Mouse (Mus musculus) lung, postnatal 0 days (tissue): ENCODE data around the gene Tuba3b. TPM values are rescaled to one million over a fixed set of nuclear protein-coding genes. Genes with fewer than 3 reads are reported as not detected.

Experiments used
- ATAC-seq: fragments of 200-750 bp; cut with Nextera tagmentation; 2 replicates; pipeline ENCODE4 v1.8.0; 2017; ENCODE audit warnings: moderate library complexity
- DNase-seq: peaks from one replicate; pipeline ENCODE4 v3.0.0-alpha.2; 2016; ENCODE audit warnings: low spot score
- H3K27ac ChIP-seq: fragments of 300-500 bp; sonication (generic); 2 replicates; pipeline ENCODE4 v1.5.1; 2014; ENCODE audit warnings: antibody characterized with exemption, mild to moderate bottlenecking, low read length, mixed read lengths
- H3K27me3 ChIP-seq: fragments of 300-500 bp; sonication (generic); replicated peaks from 2 replicates; pipeline ENCODE4 v1.6.1; 2014; ENCODE audit warnings: low read length, mixed read lengths; ENCODE audit not compliant: insufficient read depth
- H3K36me3 ChIP-seq: fragments of 300-500 bp; sonication (generic); 2 replicates; pipeline ENCODE4 v1.6.1; 2014; ENCODE audit warnings: low read length, mixed read lengths; ENCODE audit not compliant: insufficient read depth
- H3K4me1 ChIP-seq: fragments of 300-500 bp; sonication (generic); 2 replicates; pipeline ENCODE4 v1.6.1; 2014; ENCODE audit warnings: antibody characterized with exemption, low read depth, low read length, mixed read lengths; ENCODE audit not compliant: insufficient read depth
- H3K4me2 ChIP-seq: fragments of 300-500 bp; sonication (generic); replicated peaks from 2 replicates; pipeline ENCODE4 v1.6.1; 2014; ENCODE audit warnings: low read depth, mild to moderate bottlenecking, low read length, moderate library complexity, mixed read lengths
- H3K4me3 ChIP-seq: fragments of 300-500 bp; sonication (generic); 2 replicates; pipeline ENCODE4 v1.5.1; 2014; ENCODE audit warnings: low read depth, low read length
- H3K9ac ChIP-seq: fragments of 300-500 bp; sonication (generic); replicated peaks from 2 replicates; pipeline ENCODE4 v1.6.1; 2014; ENCODE audit warnings: low read depth, mild to moderate bottlenecking
- H3K9me3 ChIP-seq: fragments of 300-500 bp; sonication (generic); 2 replicates; pipeline ENCODE4 v1.6.1; 2016; ENCODE audit warnings: low read length, mixed read lengths
- CTCF ChIP-seq: IDR thresholded peaks from 2 replicates; pipeline ENCODE4 v1.5.1; 2016; ENCODE audit warnings: antibody characterized with exemption, mild to moderate bottlenecking
- EP300 ChIP-seq: IDR thresholded peaks from 2 replicates; pipeline ENCODE4 v1.6.1; 2016; ENCODE audit warnings: antibody characterized with exemption, mild to moderate bottlenecking, control low read depth
- WGBS: fragments of 180-500 bp; shearing (Covaris S2); extraction: QIAGEN DNeasy Blood & Tissue Kit; methylation state at CpG from one replicate; pipeline ENCODE4 v1.1.7; 2014; 5-methylcytosine and 5-hydroxymethylcytosine counted together
- polyA plus RNA-seq: library from polyadenylated mRNA; unstranded; fragments of >200 nt; fragmentation: Nextera tagmentation; extraction: Ambion mirVana; gene quantifications from 2 replicates; pipeline ENCODE4 v1.2.1, GENCODE M21; 2015

The Tuba3b gene
- polyA plus RNA-seq, 1 experiment from 2014 or later = not detected

DNA sequence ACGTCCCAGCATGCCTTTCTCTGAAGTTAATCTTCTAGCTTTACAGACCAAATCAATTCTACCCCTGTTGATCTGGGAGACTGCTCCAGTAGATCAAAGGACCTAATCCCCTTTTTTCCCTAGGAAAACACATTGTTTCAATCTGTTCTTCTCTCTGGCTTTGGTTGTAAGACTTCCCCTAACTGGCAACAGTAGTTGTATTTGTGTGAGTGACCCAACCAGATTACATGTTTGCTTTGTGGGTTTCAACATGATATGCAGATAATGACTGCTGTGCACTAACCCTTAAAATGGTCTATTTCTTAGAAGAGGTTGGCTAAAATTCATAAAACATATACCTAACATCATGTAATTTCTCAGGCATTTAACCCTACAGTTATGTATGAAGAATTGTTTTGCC, 24.0 kb upstream of the Tuba3b start:
- H3K4me1 ChIP-seq = peaks cover 6% of the 10 kb centered on the region
- H3K36me3 ChIP-seq = no peaks in the 10 kb centered on the region
- no peak overlapping the region for H3K27ac ChIP-seq
- no peaks in the 10 kb centered on the region for H3K9me3 ChIP-seq
- DNase-seq = peak; percentile 50
- no peak overlapping the region for H3K4me3 ChIP-seq
- WGBS = 72% methylated on average over 1 of the region's 1 CpGs
- TF ChIP-seq EP300 = no peak
- TF ChIP-seq CTCF = no peak
- no peak overlapping the region for H3K4me2 ChIP-seq
- ATAC-seq = no peak; the same call in 1 of the 2 replicates
- no peaks in the 10 kb centered on the region for H3K27me3 ChIP-seq
- no peak overlapping the region for H3K9ac ChIP-seq

DNA sequence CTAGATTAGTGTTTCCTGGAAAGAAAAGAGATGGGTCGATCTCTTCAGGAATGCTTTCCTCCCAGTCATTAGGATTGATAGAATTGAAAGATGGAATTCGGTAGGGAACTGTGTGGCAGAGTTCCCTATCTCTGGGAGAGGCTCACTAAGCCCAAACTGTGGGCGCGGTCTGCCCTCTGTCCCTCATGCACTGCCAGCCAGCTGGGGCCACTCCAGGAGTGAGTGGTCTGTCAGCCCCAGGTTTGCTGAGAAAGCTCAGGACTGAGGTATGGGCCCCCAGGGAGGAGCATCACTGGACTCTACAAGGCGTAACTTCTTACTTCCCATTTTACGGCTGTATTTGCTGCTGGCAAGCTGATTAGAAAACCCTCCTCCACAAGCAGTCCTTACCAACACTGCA, 23.5 kb upstream of the Tuba3b start:
- WGBS = 70% methylated on average over 6 of the region's 6 CpGs
- ATAC-seq (no peak), DNase-seq (no peak)
- Histone ChIP-seq H3K27me3 (no peaks in the 10 kb centered on the region), H3K36me3 (no peaks in the 10 kb centered on the region), H3K4me1 (peaks cover 6% of the 10 kb centered on the region), H3K9ac (no peak overlapping the region), H3K27ac (0 out of 2 replicates have a peak overlapping the region, but pooled peaks have one; percentile 0), H3K4me3 (no peak overlapping the region), H3K4me2 (no peak overlapping the region), H3K9me3 (no peaks in the 10 kb centered on the region)
- no peak for TF ChIP-seq CTCF
- no peak for TF ChIP-seq EP300

DNA sequence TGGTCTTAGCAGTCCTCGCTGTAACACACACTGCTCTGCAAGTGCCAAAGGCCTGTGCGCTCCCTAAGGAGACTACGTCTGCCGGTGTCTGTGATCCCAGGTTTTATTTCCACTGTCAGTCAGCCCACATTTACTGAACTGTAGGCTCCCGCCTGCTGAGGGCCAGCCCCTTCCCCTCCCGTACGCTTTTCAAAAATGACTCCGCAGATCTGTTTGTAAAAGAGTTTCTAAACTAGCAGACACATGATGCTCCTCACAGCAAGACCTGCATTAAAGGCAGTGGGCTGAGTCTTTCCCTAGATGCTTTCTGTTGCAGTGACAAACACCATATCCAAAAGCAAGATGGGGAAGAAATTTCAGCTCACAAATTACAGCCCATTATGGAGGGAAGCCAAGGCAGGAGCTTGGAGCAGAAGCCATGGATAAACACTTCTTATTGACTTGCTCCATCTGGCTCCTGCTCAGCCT, 23.0 kb upstream of the Tuba3b start:
- TF ChIP-seq CTCF = no peak
- no peak for TF ChIP-seq EP300
- DNase-seq = peak; percentile 75
- Histone ChIP-seq H3K9ac (no peak overlapping the region), H3K4me3 (no peak overlapping the region), H3K4me1 (peaks cover 6% of the 10 kb centered on the region), H3K27ac (0 out of 2 replicates have a peak overlapping the region, but pooled peaks have one; percentile 0), H3K27me3 (no peaks in the 10 kb centered on the region), H3K9me3 (no peaks in the 10 kb centered on the region), H3K36me3 (no peaks in the 10 kb centered on the region), H3K4me2 (no peak overlapping the region)
- ATAC-seq = peak; percentile 37; the same call in 1 of the 2 replicates
- WGBS = 58% methylated on average over 8 of the region's 8 CpGs

DNA sequence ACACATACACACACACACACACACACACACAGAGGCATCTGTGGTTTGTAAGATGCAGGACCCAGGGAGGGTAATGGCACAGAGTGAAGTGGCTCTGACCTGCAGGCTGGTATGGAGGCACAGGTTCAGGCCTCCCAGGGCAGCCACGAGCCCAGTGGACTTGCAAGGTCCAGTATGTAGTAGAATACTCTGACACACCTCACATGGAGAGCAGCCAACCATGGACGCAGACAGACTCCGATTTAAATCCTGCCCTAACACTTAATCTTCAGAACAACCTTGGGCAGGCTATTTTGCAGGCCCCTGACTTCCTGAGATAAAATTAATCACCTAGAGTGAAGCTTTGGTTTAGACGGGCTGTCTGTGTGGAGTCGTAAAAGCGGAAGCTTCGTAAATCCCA, 21.6 kb upstream of the Tuba3b start:
- H3K4me2 ChIP-seq = no peak overlapping the region
- ATAC-seq (peak; percentile 9; the same call in 1 of the 2 replicates), DNase-seq (no peak)
- H3K36me3 ChIP-seq = no peaks in the 10 kb centered on the region
- H3K4me3 ChIP-seq = no peak overlapping the region
- H3K9me3 ChIP-seq = no peaks in the 10 kb centered on the region
- WGBS = 59% methylated on average over 7 of the region's 7 CpGs
- H3K9ac ChIP-seq = no peak overlapping the region
- H3K27ac ChIP-seq = peak overlapping the region; percentile 12; the same call in 1 of the 2 replicates
- peaks cover 6% of the 10 kb centered on the region for H3K4me1 ChIP-seq
- TF ChIP-seq EP300 = no peak
- no peak for TF ChIP-seq CTCF
- H3K27me3 ChIP-seq = no peaks in the 10 kb centered on the region

DNA sequence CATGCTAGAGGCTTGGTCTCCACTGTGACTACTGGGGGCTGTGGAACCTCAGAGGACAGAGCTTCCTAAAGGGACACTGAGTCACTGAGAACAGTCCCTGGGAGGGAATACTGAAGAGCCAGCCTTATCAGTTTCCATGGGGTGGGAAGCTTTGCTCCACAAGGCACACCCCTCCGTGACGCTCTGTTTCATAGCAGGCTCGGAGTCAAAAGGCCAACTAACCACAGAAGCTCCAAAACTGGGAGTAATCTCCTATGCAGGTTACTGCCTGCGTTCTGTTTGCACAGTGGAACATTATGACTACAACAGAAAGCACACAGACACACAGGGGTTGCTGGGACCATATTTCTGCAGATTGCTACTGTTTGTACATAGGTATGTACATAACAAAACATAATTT, 19.7 kb upstream of the Tuba3b start:
- no peaks in the 10 kb centered on the region for H3K36me3 ChIP-seq
- ATAC-seq = no peak
- no peaks in the 10 kb centered on the region for H3K9me3 ChIP-seq
- no peak overlapping the region for H3K4me3 ChIP-seq
- H3K27ac ChIP-seq = no peak overlapping the region
- no peaks in the 10 kb centered on the region for H3K27me3 ChIP-seq
- no peak for TF ChIP-seq EP300
- WGBS = 53% methylated on average over 4 of the region's 4 CpGs
- H3K4me2 ChIP-seq = no peak overlapping the region
- H3K4me1 ChIP-seq = peaks cover 6% of the 10 kb centered on the region
- no peak overlapping the region for H3K9ac ChIP-seq
- DNase-seq = no peak

DNA sequence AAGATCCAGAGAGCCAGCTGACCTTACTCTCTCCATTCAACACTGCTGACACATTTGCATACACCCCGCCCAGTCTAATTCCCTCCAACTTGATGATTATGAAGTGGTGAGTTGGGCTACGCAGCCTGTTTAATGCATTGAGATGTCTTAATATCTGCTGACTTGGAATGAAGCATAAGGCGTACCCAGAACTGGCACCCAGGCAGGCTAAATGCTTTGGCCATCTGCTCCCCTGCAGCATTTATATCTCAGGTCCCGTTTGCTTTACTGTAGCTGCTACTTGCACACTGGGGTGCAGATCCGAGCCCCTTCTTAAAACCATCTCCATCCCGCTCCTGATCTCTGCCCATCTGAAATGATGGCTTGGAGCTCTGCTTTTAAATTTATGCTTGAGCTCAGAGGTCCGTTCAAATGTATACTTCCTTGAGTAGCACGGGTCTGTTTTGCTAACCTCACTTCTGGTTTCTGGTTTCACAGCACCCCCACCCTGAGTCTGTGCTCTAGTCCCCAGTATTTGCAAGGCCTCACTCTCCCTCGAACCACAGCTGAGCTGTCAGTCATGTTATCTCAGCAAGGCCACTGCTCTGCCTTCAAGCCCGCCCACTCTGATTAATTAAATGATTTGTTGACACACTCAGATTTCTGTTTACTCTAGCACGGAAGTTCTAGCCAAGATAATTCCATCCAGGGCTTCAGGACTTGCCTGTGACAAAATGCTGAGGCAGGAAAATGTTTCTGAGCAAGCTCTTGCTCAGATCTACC, 16.6 kb upstream of the Tuba3b start:
- DNase-seq (peak; percentile 77), ATAC-seq (peak; percentile 74)
- Histone ChIP-seq H3K4me2 (no peak overlapping the region), H3K27ac (0 out of 2 replicates have a peak overlapping the region, but pooled peaks have one; percentile 12), H3K4me3 (no peak overlapping the region), H3K27me3 (no peaks in the 10 kb centered on the region), H3K4me1 (peaks cover 6% of the 10 kb centered on the region), H3K9ac (no peak overlapping the region), H3K9me3 (no peaks in the 10 kb centered on the region), H3K36me3 (no peaks in the 10 kb centered on the region)
- 39% methylated on average over 11 of the region's 11 CpGs for WGBS
- TF ChIP-seq EP300 = peak; percentile 44; the same call in 1 of the 2 replicates
- TF ChIP-seq CTCF = no peak
